Mouse (Mus musculus): ENCODE results near the gene Osbp2.

DNA sequence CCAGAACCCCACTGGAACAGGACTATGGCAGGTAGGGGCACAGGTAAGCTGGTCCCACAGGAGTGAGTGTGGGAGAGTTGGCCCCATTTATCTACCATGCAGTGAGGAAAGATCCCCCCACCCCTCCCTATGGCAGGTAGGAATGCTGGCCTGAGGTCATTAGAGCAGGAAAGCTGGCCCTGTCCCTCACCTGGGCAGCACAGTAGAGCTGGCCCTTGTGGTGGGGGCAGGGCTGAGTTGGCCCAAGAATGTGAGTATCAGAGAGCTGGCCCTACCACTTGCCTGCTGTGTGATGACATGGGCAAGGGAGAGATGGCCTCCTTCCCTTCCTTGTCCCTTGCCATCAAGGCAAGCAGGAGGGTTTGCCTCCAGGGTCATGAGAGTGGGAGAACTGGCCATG, 73.0 kb downstream of the Osbp2 start:
- TF ChIP-seq USF1 (IDR thresholded peaks at IDR 0.05; ENCODE audit: low read depth) = no peak
- TF ChIP-seq MYOD1 (IDR thresholded peaks at IDR 0.05; ENCODE audit: control insufficient read depth in 1 of 3, insufficient read length in 2 of 3, low read depth in 2 of 3) = no peak
- TF ChIP-seq POLR2A (IDR thresholded peaks at IDR 0.05; ENCODE audit: insufficient read length, low read depth) = no peak
- TF ChIP-seq TCF12 (IDR thresholded peaks at IDR 0.05; ENCODE audit: insufficient read depth, poor library complexity, severe bottlenecking) = no peak
- TF ChIP-seq MAX (IDR thresholded peaks at IDR 0.05; ENCODE audit: low read depth) = no peak
